Mouse (Mus musculus) thymus, adult 2 months (tissue): ENCODE results near the gene Rab35.

ENCODE experiments used
- CTCF ChIP-seq: fragments of 200-500 bp; IDR thresholded peaks from 2 replicates; pipeline ENCODE4 v1.5.1; 2012; ENCODE audit warnings: mild to moderate bottlenecking, control low read depth, low read length, moderate library complexity, borderline replicate concordance; ENCODE audit not compliant: control insufficient read depth, poor library complexity, insufficient read depth; ENCODE audit errors: extremely low read depth
- POLR2A ChIP-seq: fragments of 200-500 bp; IDR thresholded peaks from 2 replicates; pipeline ENCODE4 v1.6.1; 2012; ENCODE audit warnings: mild to moderate bottlenecking, low read length, control low read depth, moderate library complexity; ENCODE audit not compliant: control insufficient read depth, poor library complexity, insufficient read depth; ENCODE audit errors: extremely low read depth

- TF ChIP-seq CTCF (no peak), POLR2A (no peak)
These were observed 46.1 kb upstream of the Rab35 start for GRCm38 (mm10) chr5:115585616-115586015.
